Mouse (Mus musculus): ENCODE results near the gene Ccnyl1. TPM values are rescaled to one million over a fixed set of nuclear protein-coding genes. Genes with fewer than 3 reads are reported as not detected.
"Not testable (repeated sequence)": the region's sequence is repeated elsewhere in the genome, so short reads cannot be mapped to it uniquely, and the experiment has no call there.

The Ccnyl1 gene
- 6.6 and 8.2 TPM in 2 replicates for polyA plus RNA-seq (2016; fragmentation: Nextera tagmentation; extraction: Ambion mirVana)

- Histone ChIP-seq H3K36me3 (no peaks in the 10 kb centered on the region), H3K4me3 (peak within 1 kb of the TSS; percentile 61), H3K27me3 (no peaks in the 10 kb centered on the region), H3K27ac (peak within 1 kb of the TSS; percentile 37), H3K9me3 (no peaks in the 10 kb centered on the region), H3K4me1 (peaks cover 19% of the 10 kb centered on the region; the same call in 1 of the 2 replicates), H3K4me2 (replicated peaks) (peak within 1 kb of the TSS; percentile 84), H3K9ac (peak within 1 kb of the TSS; percentile 77)
- WGBS: under 1% methylated on average over 67 of the region's 71 CpGs
- ATAC-seq (ENCODE audit: insufficient number of reproducible peaks, insufficient read depth, low FRiP score, low TSS enrichment): peak; percentile 99
Observed at GRCm38 (mm10) chr1:64690213-64691013, at the start of gene Ccnyl1. Ccnyl1 (plus strand) TSS chr1:64690455.

DNA sequence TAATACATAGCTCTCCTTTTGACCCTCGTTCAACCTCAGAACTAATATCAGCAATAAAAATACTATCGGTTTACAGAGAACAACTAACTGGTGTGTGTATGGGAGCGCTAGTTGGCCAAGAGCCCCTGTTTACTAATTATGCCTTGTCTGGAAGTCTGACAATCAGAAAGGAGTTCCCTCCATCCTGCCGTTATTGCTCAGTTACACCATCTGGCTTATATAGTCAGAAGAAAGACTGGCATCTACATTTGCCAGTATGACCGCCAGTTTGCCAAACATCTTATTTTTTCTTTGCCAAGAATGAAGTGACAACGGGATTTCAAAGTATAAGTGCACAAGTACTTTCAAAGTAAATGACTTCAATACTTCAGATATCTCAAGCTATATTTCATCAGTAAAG, 49.2 kb upstream of the Ccnyl1 start:
- WGBS: 87% methylated on average over 6 of the region's 6 CpGs
- H3K27ac ChIP-seq: no peak overlapping the region
- H3K9ac ChIP-seq: no peak overlapping the region

GRCm38 (mm10) chr1:64642541-64642940, 47.7 kb upstream of the Ccnyl1 start:
- not testable (repeated sequence) for H3K9me3 ChIP-seq; ATAC-seq (ENCODE audit: insufficient number of reproducible peaks, insufficient read depth, low FRiP score, low TSS enrichment)
- 94% methylated on average over 8 of the region's 8 CpGs for WGBS

More for the DNA sequence above, 49.2 kb upstream of the Ccnyl1 start:
- no peaks in the 10 kb centered on the region for H3K4me1 ChIP-seq
- no peaks in the 10 kb centered on the region for H3K36me3 ChIP-seq
- H3K27me3 ChIP-seq: no peaks in the 10 kb centered on the region
- no peak overlapping the region for H3K4me3 ChIP-seq
- no peak overlapping the region for H3K4me2 ChIP-seq (replicated peaks)
- no peak for ATAC-seq (ENCODE audit: insufficient number of reproducible peaks, insufficient read depth, low FRiP score, low TSS enrichment)
- no peaks in the 10 kb centered on the region for H3K9me3 ChIP-seq

GRCm38 (mm10) chr1:64644513-64644912, 45.7 kb upstream of the Ccnyl1 start:
- no peak overlapping the region for H3K4me2 ChIP-seq (replicated peaks)
- WGBS: 93% methylated on average over 3 of the region's 3 CpGs
- H3K4me3 ChIP-seq: no peak overlapping the region
- H3K36me3 ChIP-seq: no peaks in the 10 kb centered on the region
- H3K4me1 ChIP-seq: no peaks in the 10 kb centered on the region
- no peaks in the 10 kb centered on the region for H3K9me3 ChIP-seq
- no peak for ATAC-seq (ENCODE audit: insufficient number of reproducible peaks, insufficient read depth, low FRiP score, low TSS enrichment)
- H3K9ac ChIP-seq: no peak overlapping the region
- no peaks in the 10 kb centered on the region for H3K27me3 ChIP-seq
- no peak overlapping the region for H3K27ac ChIP-seq

More at GRCm38 (mm10) chr1:64642541-64642940, 47.7 kb upstream of the Ccnyl1 start:
- H3K4me1 ChIP-seq; H3K36me3 ChIP-seq; H3K9ac ChIP-seq; H3K27me3 ChIP-seq; H3K4me3 ChIP-seq; H3K27ac ChIP-seq; H3K4me2 ChIP-seq (replicated peaks): not testable (repeated sequence)

- H3K9ac ChIP-seq: no peak overlapping the region
- H3K27me3 ChIP-seq: no peaks in the 10 kb centered on the region
- no peak for ATAC-seq (ENCODE audit: insufficient number of reproducible peaks, insufficient read depth, low FRiP score, low TSS enrichment)
- no peak overlapping the region for H3K27ac ChIP-seq
- H3K4me2 ChIP-seq (replicated peaks): no peak overlapping the region
- no peaks in the 10 kb centered on the region for H3K36me3 ChIP-seq
- no peak overlapping the region for H3K4me3 ChIP-seq
- no peaks in the 10 kb centered on the region for H3K9me3 ChIP-seq
- WGBS: 74% methylated on average over 11 of the region's 11 CpGs
- H3K4me1 ChIP-seq: 0 out of 2 replicates have a peak, but pooled peaks cover 4% of the 10 kb centered on the region
Observed at GRCm38 (mm10) chr1:64649362-64650124, 40.7 kb upstream of the Ccnyl1 start.

GRCm38 (mm10) chr1:64653701-64654100, 36.6 kb upstream of the Ccnyl1 start:
- Histone ChIP-seq H3K36me3 (no peaks in the 10 kb centered on the region), H3K9ac (no peak overlapping the region), H3K27me3 (no peaks in the 10 kb centered on the region), H3K27ac (no peak overlapping the region), H3K4me2 (replicated peaks) (no peak overlapping the region), H3K4me3 (no peak overlapping the region), H3K4me1 (0 out of 2 replicates have a peak, but pooled peaks cover 4% of the 10 kb centered on the region), H3K9me3 (no peaks in the 10 kb centered on the region)
- WGBS: 93% methylated on average over 6 of the region's 6 CpGs
- ATAC-seq (ENCODE audit: insufficient number of reproducible peaks, insufficient read depth, low FRiP score, low TSS enrichment): no peak

DNA sequence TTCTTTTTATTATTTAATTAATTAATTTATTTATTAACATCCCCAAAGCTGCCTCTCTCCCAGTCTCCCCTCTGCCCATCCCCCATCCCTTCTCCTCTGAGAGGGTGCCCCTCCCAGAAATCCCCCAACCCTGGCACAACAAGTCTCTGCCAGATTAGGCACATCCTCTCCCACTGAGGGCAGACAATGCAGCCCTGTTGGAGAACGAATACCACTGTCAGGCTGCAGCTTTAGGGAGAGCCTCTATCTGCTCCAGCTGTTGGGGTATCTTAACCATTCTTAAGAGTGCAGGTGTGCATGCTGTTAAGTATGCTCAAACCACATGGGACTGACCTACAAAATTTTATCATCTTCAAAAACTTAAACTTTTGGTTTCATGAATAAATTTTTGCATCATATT, 34.8 kb upstream of the Ccnyl1 start:
- Histone ChIP-seq H3K4me2 (replicated peaks) (no peak overlapping the region), H3K4me3 (no peak overlapping the region), H3K9me3 (no peaks in the 10 kb centered on the region), H3K27me3 (no peaks in the 10 kb centered on the region), H3K27ac (no peak overlapping the region), H3K4me1 (0 out of 2 replicates have a peak, but pooled peaks cover 4% of the 10 kb centered on the region), H3K36me3 (no peaks in the 10 kb centered on the region), H3K9ac (no peak overlapping the region)
- WGBS: 5% methylated on average over 1 of the region's 1 CpGs
- no peak for ATAC-seq (ENCODE audit: insufficient number of reproducible peaks, insufficient read depth, low FRiP score, low TSS enrichment)

GRCm38 (mm10) chr1:64656423-64657129, 33.7 kb upstream of the Ccnyl1 start:
- Histone ChIP-seq H3K9me3 (no peaks in the 10 kb centered on the region), H3K4me1 (0 out of 2 replicates have a peak, but pooled peaks cover 4% of the 10 kb centered on the region), H3K9ac (no peak overlapping the region), H3K4me2 (replicated peaks) (no peak overlapping the region), H3K36me3 (no peaks in the 10 kb centered on the region), H3K4me3 (no peak overlapping the region), H3K27me3 (no peaks in the 10 kb centered on the region), H3K27ac (no peak overlapping the region)
- 85% methylated on average over 3 of the region's 3 CpGs for WGBS
- ATAC-seq (ENCODE audit: insufficient number of reproducible peaks, insufficient read depth, low FRiP score, low TSS enrichment): no peak

- no peak for ATAC-seq (ENCODE audit: insufficient number of reproducible peaks, insufficient read depth, low FRiP score, low TSS enrichment)
- H3K4me3 ChIP-seq: no peak overlapping the region
- H3K9me3 ChIP-seq: no peaks in the 10 kb centered on the region
- H3K9ac ChIP-seq: no peak overlapping the region
- no peak overlapping the region for H3K27ac ChIP-seq
- H3K36me3 ChIP-seq: no peaks in the 10 kb centered on the region
- no peak overlapping the region for H3K4me2 ChIP-seq (replicated peaks)
- WGBS: 29% methylated on average over 7 of the region's 7 CpGs
- H3K4me1 ChIP-seq: no peaks in the 10 kb centered on the region
- no peaks in the 10 kb centered on the region for H3K27me3 ChIP-seq
Observed at GRCm38 (mm10) chr1:64658876-64659275, 31.4 kb upstream of the Ccnyl1 start.

- ATAC-seq (ENCODE audit: insufficient number of reproducible peaks, insufficient read depth, low FRiP score, low TSS enrichment): no peak
- Histone ChIP-seq H3K4me2 (replicated peaks) (no peak overlapping the region), H3K9me3 (no peaks in the 10 kb centered on the region), H3K27me3 (no peaks in the 10 kb centered on the region), H3K4me1 (peaks cover 13% of the 10 kb centered on the region; the same call in 1 of the 2 replicates), H3K27ac (no peak overlapping the region), H3K36me3 (no peaks in the 10 kb centered on the region), H3K9ac (no peak overlapping the region), H3K4me3 (no peak overlapping the region)
- WGBS: 84% methylated on average over 2 of the region's 2 CpGs
Observed at GRCm38 (mm10) chr1:64667111-64667633, 23.1 kb upstream of the Ccnyl1 start.

DNA sequence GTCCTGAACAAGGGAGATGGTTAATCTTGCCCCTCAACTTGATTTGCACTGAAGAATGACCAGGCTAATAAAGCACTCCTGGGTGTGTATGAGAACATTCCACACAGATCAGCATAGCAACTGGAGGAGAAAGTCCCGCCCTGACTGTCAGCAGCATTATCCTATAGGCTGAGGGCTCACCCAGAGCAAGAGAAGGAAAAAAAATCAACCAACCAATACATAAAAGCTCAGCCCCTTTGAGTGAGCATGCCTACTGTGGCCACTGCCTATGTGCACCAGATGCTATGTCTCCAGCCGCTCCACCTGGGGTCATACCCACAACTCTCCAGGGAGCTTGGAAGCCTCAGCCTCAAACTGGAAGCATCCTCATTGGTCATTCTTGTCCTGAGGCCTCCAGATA, 20.8 kb upstream of the Ccnyl1 start:
- Histone ChIP-seq H3K27ac (no peak overlapping the region), H3K9me3 (peaks cover 3% of the 10 kb centered on the region; the same call in 1 of the 2 replicates), H3K9ac (no peak overlapping the region), H3K4me3 (no peak overlapping the region), H3K27me3 (no peaks in the 10 kb centered on the region), H3K4me2 (replicated peaks) (no peak overlapping the region), H3K36me3 (no peaks in the 10 kb centered on the region), H3K4me1 (peaks cover 13% of the 10 kb centered on the region; the same call in 1 of the 2 replicates)
- WGBS: 48% methylated on average over 2 of the region's 2 CpGs
- ATAC-seq (ENCODE audit: insufficient number of reproducible peaks, insufficient read depth, low FRiP score, low TSS enrichment): no peak
